Mouse (Mus musculus): ENCODE data around the gene Jhy.

DNA sequence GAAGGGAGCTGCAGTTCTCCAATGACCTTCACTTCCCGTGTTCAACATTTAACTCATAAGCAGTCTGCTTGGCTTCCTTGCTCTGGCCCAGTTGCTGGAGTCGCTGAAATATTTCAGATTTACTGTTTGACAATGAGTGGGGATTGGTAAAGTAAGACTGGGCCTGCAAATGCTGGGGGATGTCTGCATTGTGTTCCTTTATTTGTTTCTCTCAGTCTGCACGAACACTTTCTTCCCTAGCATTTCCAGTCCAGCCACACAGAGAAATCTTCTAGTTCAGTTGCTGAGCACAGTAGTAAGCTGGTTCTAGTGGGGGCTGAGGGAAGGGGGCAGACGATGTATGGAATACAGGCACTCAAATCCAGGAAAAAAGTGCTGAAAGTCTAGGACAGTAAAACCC is 89.0 kb downstream of the Jhy start:
- TF ChIP-seq CTCF (IDR thresholded peaks at IDR 0.05; ENCODE audit: low read depth, low read length) = no peak
- TF ChIP-seq POLR2A (IDR thresholded peaks at IDR 0.05; ENCODE audit: borderline replicate concordance, low read depth, low read length) = no peak
